Mouse (Mus musculus): ENCODE data around the gene Tmtc2. TPM values are rescaled to one million over a fixed set of nuclear protein-coding genes. Genes with fewer than 3 reads are reported as not detected.
A peak's percentile ranks its signal among the peaks of the same experiment; 100 is the strongest.

Tmtc2 gene
- polyA plus RNA-seq, 1 experiment from 2014 or later: 9.0 TPM

- H3K36me3 ChIP-seq: no peaks in the 10 kb centered on the region
- WGBS: 65% methylated on average over 5 of the region's 5 CpGs
- no peak overlapping the region for H3K27ac ChIP-seq (replicated peaks)
- no peak overlapping the region for H3K4me2 ChIP-seq
- H3K9me3 ChIP-seq: no peaks in the 10 kb centered on the region
- no peaks in the 10 kb centered on the region for H3K27me3 ChIP-seq
- no peak for ATAC-seq (ENCODE audit: low read depth)
- no peak overlapping the region for H3K4me3 ChIP-seq
- peaks cover 21% of the 10 kb centered on the region for H3K4me1 ChIP-seq (replicated peaks)
- no peak overlapping the region for H3K9ac ChIP-seq
These were observed 146.2 kb downstream of the Tmtc2 start for GRCm38 (mm10) chr10:105428080-105428479.

- Histone ChIP-seq H3K4me3 (no peak overlapping the region), H3K27ac (replicated peaks) (0 out of 2 replicates have a peak overlapping the region, but pooled peaks have one; percentile 38), H3K4me1 (replicated peaks) (peaks cover 21% of the 10 kb centered on the region), H3K27me3 (no peaks in the 10 kb centered on the region), H3K9me3 (no peaks in the 10 kb centered on the region), H3K9ac (no peak overlapping the region), H3K4me2 (no peak overlapping the region), H3K36me3 (no peaks in the 10 kb centered on the region)
- WGBS: 67% methylated on average over 7 of the region's 7 CpGs
- no peak for ATAC-seq (ENCODE audit: low read depth)
These were observed 146.6 kb downstream of the Tmtc2 start for GRCm38 (mm10) chr10:105427625-105428024.

GRCm38 (mm10) chr10:105425052-105425451 lies 149.2 kb downstream of the Tmtc2 start:
- 93% methylated on average over 1 of the region's 1 CpGs for WGBS

GRCm38 (mm10) chr10:105423187-105423586 lies 151.1 kb downstream of the Tmtc2 start:
- Histone ChIP-seq H3K27ac (replicated peaks) (no peak overlapping the region), H3K4me1 (replicated peaks) (peaks cover 8% of the 10 kb centered on the region), H3K4me3 (no peak overlapping the region), H3K9ac (no peak overlapping the region), H3K9me3 (no peaks in the 10 kb centered on the region), H3K27me3 (no peaks in the 10 kb centered on the region), H3K4me2 (no peak overlapping the region), H3K36me3 (no peaks in the 10 kb centered on the region; the same call in 1 of the 2 replicates)
- 74% methylated on average over 3 of the region's 3 CpGs for WGBS
- no peak for ATAC-seq (ENCODE audit: low read depth)

More at GRCm38 (mm10) chr10:105425052-105425451, 149.2 kb downstream of the Tmtc2 start:
- Histone ChIP-seq H3K27ac (replicated peaks) (no peak overlapping the region), H3K4me2 (no peak overlapping the region), H3K4me1 (replicated peaks) (peaks cover 17% of the 10 kb centered on the region), H3K36me3 (no peaks in the 10 kb centered on the region), H3K9me3 (no peaks in the 10 kb centered on the region), H3K27me3 (no peaks in the 10 kb centered on the region), H3K9ac (no peak overlapping the region), H3K4me3 (no peak overlapping the region)
- no peak for ATAC-seq (ENCODE audit: low read depth)

GRCm38 (mm10) chr10:105417845-105418383 lies 156.3 kb downstream of the Tmtc2 start:
- Histone ChIP-seq H3K27me3 (no peaks in the 10 kb centered on the region), H3K9me3 (no peaks in the 10 kb centered on the region), H3K9ac (no peak overlapping the region), H3K4me3 (no peak overlapping the region), H3K27ac (replicated peaks) (no peak overlapping the region), H3K4me1 (replicated peaks) (no peaks in the 10 kb centered on the region), H3K36me3 (peaks cover 6% of the 10 kb centered on the region; the same call in 1 of the 2 replicates), H3K4me2 (no peak overlapping the region)
- 79% methylated on average over 15 of the region's 15 CpGs for WGBS
- no peak for ATAC-seq (ENCODE audit: low read depth)

GRCm38 (mm10) chr10:105416601-105417000 lies 157.7 kb downstream of the Tmtc2 start:
- H3K4me2 ChIP-seq: no peak overlapping the region
- 86% methylated on average over 4 of the region's 4 CpGs for WGBS
- no peaks in the 10 kb centered on the region for H3K27me3 ChIP-seq
- H3K27ac ChIP-seq (replicated peaks): no peak overlapping the region
- no peaks in the 10 kb centered on the region for H3K9me3 ChIP-seq
- H3K4me3 ChIP-seq: no peak overlapping the region
- H3K9ac ChIP-seq: no peak overlapping the region
- H3K4me1 ChIP-seq (replicated peaks): no peaks in the 10 kb centered on the region
- peaks cover 6% of the 10 kb centered on the region; the same call in 1 of the 2 replicates for H3K36me3 ChIP-seq
- ATAC-seq (ENCODE audit: low read depth): no peak

- no peak for ATAC-seq (ENCODE audit: low read depth)
- Histone ChIP-seq H3K4me1 (replicated peaks) (peaks cover 15% of the 10 kb centered on the region), H3K4me2 (no peak overlapping the region), H3K27me3 (no peaks in the 10 kb centered on the region), H3K9ac (no peak overlapping the region), H3K9me3 (no peaks in the 10 kb centered on the region), H3K36me3 (0 out of 2 replicates have a peak, but pooled peaks cover 3% of the 10 kb centered on the region), H3K27ac (replicated peaks) (no peak overlapping the region), H3K4me3 (no peak overlapping the region)
- 91% methylated on average over 4 of the region's 4 CpGs for WGBS
These were observed 168.3 kb downstream of the Tmtc2 start for GRCm38 (mm10) chr10:105405856-105406527.

GRCm38 (mm10) chr10:105403931-105404330 lies 170.3 kb downstream of the Tmtc2 start:
- ATAC-seq (ENCODE audit: low read depth): no peak
- H3K9me3 ChIP-seq: no peaks in the 10 kb centered on the region
- no peaks in the 10 kb centered on the region for H3K27me3 ChIP-seq
- peaks cover 15% of the 10 kb centered on the region for H3K4me1 ChIP-seq (replicated peaks)
- no peak overlapping the region for H3K4me2 ChIP-seq
- no peak overlapping the region for H3K9ac ChIP-seq
- no peak overlapping the region for H3K4me3 ChIP-seq
- 0 out of 2 replicates have a peak, but pooled peaks cover 3% of the 10 kb centered on the region for H3K36me3 ChIP-seq
- H3K27ac ChIP-seq (replicated peaks): no peak overlapping the region
- whole genome bisulfite sequencing: 83% methylated on average over 3 of the region's 3 CpGs

- H3K27ac ChIP-seq (replicated peaks): 0 out of 2 replicates have a peak overlapping the region, but pooled peaks have one; percentile 13
- no peaks in the 10 kb centered on the region for H3K27me3 ChIP-seq
- 0 out of 2 replicates have a peak, but pooled peaks cover 3% of the 10 kb centered on the region for H3K36me3 ChIP-seq
- peak overlapping the region; percentile 9; the same call in 1 of the 2 replicates for H3K4me2 ChIP-seq
- WGBS: 52% methylated on average over 5 of the region's 5 CpGs
- peaks cover 15% of the 10 kb centered on the region for H3K4me1 ChIP-seq (replicated peaks)
- H3K4me3 ChIP-seq: no peak overlapping the region
- no peaks in the 10 kb centered on the region for H3K9me3 ChIP-seq
- ATAC-seq (ENCODE audit: low read depth): 0 out of 2 replicates have a peak, but pooled peaks have one; percentile 32
- H3K9ac ChIP-seq: no peak overlapping the region
These were observed 171.8 kb downstream of the Tmtc2 start for GRCm38 (mm10) chr10:105402481-105402779.

- Histone ChIP-seq H3K27me3 (no peaks in the 10 kb centered on the region), H3K36me3 (0 out of 2 replicates have a peak, but pooled peaks cover 3% of the 10 kb centered on the region), H3K4me1 (replicated peaks) (peaks cover 15% of the 10 kb centered on the region), H3K4me2 (peak overlapping the region; percentile 9; the same call in 1 of the 2 replicates), H3K4me3 (no peak overlapping the region), H3K9me3 (no peaks in the 10 kb centered on the region), H3K27ac (replicated peaks) (0 out of 2 replicates have a peak overlapping the region, but pooled peaks have one; percentile 13), H3K9ac (no peak overlapping the region)
- 72% methylated on average over 11 of the region's 11 CpGs for WGBS
- ATAC-seq (ENCODE audit: low read depth): no peak
These were observed 172.3 kb downstream of the Tmtc2 start for GRCm38 (mm10) chr10:105401754-105402480.

GRCm38 (mm10) chr10:105399316-105399715 lies 174.9 kb downstream of the Tmtc2 start:
- no peaks in the 10 kb centered on the region for H3K36me3 ChIP-seq
- H3K27ac ChIP-seq (replicated peaks): no peak overlapping the region
- H3K4me3 ChIP-seq: no peak overlapping the region
- H3K9me3 ChIP-seq: no peaks in the 10 kb centered on the region
- no peak overlapping the region for H3K4me2 ChIP-seq
- H3K9ac ChIP-seq: no peak overlapping the region
- ATAC-seq (ENCODE audit: low read depth): no peak
- peaks cover 15% of the 10 kb centered on the region for H3K4me1 ChIP-seq (replicated peaks)
- no peaks in the 10 kb centered on the region for H3K27me3 ChIP-seq
- 72% methylated on average over 5 of the region's 5 CpGs for WGBS

GRCm38 (mm10) chr10:105384065-105384464 lies 190.2 kb downstream of the Tmtc2 start:
- H3K27me3 ChIP-seq: no peaks in the 10 kb centered on the region; the same call in 1 of the 2 replicates
- H3K4me3 ChIP-seq: no peak overlapping the region
- no peak overlapping the region for H3K9ac ChIP-seq
- H3K9me3 ChIP-seq: no peaks in the 10 kb centered on the region
- no peak for ATAC-seq (ENCODE audit: low read depth)
- H3K27ac ChIP-seq (replicated peaks): no peak overlapping the region
- peaks cover 9% of the 10 kb centered on the region for H3K4me1 ChIP-seq (replicated peaks)
- H3K4me2 ChIP-seq: no peak overlapping the region
- 84% methylated on average over 4 of the region's 4 CpGs for WGBS
- H3K36me3 ChIP-seq: no peaks in the 10 kb centered on the region
